Mouse (Mus musculus) liver, postnatal 0 days (tissue): ENCODE measurements around the gene Mxd4.

Experiments used
- CTCF ChIP-seq: sonication (generic); IDR thresholded peaks from 2 replicates; pipeline ENCODE4 v1.5.1; 2016; ENCODE audit warnings: antibody characterized with exemption, low read depth
- EP300 ChIP-seq: IDR thresholded peaks from 2 replicates; pipeline ENCODE4 v1.6.1; 2016; ENCODE audit warnings: antibody characterized with exemption, low read depth, mild to moderate bottlenecking

- TF ChIP-seq CTCF (no peak), EP300 (no peak)
Observed at GRCm38 (mm10) chr5:34148476-34148875, 39.0 kb downstream of the Mxd4 start.
